Mouse (Mus musculus): ENCODE results near the gene Kiss1r. TPM values are rescaled to one million over a fixed set of nuclear protein-coding genes. Genes with fewer than 3 reads are reported as not detected.

The Kiss1r gene
- 1.4 and 1.5 TPM in 2 replicates for polyA plus RNA-seq (2016; fragmentation: Nextera tagmentation; extraction: Ambion mirVana)

- H3K9me3 ChIP-seq, result no peaks in the 10 kb centered on the region
Observed at GRCm38 (mm10) chr10:79916808-79917531, at the start of gene Kiss1r. Kiss1r (plus strand) TSS chr10:79916971.

GRCm38 (mm10) chr10:79871845-79872244 is 44.9 kb upstream of the Kiss1r start:
- Histone ChIP-seq H3K4me3 (peak overlapping the region; percentile 78), H3K27me3 (no peaks in the 10 kb centered on the region), H3K9me3 (no peaks in the 10 kb centered on the region), H3K9ac (replicated peaks) (0 out of 2 replicates have a peak overlapping the region, but pooled peaks have one; percentile 17), H3K27ac (replicated peaks) (no peak overlapping the region), H3K4me1 (peaks cover 40% of the 10 kb centered on the region), H3K36me3 (peaks cover 37% of the 10 kb centered on the region), H3K4me2 (replicated peaks) (peak overlapping the region; percentile 74)
- WGBS, result 93% methylated on average over 8 of the region's 8 CpGs
- no peak for ATAC-seq (ENCODE audit: low FRiP score, low read depth)

More at GRCm38 (mm10) chr10:79916808-79917531, at the start of gene Kiss1r:
- 3% methylated on average over 41 of the region's 42 CpGs for WGBS
- peak; percentile 85 for ATAC-seq (ENCODE audit: low FRiP score, low read depth)
- Histone ChIP-seq H3K9ac (replicated peaks) (peak within 1 kb of the TSS; percentile 96), H3K4me3 (peak within 1 kb of the TSS; percentile 82), H3K36me3 (peaks cover 9% of the 10 kb centered on the region), H3K27me3 (peaks cover 50% of the 10 kb centered on the region), H3K4me1 (peaks cover 60% of the 10 kb centered on the region), H3K4me2 (replicated peaks) (peak within 1 kb of the TSS; percentile 98), H3K27ac (replicated peaks) (peak within 1 kb of the TSS; percentile 62)

- Histone ChIP-seq H3K27me3 (peaks cover 4% of the 10 kb centered on the region; the same call in 1 of the 2 replicates), H3K4me2 (replicated peaks) (peak overlapping the region; percentile 74), H3K4me1 (peaks cover 40% of the 10 kb centered on the region), H3K27ac (replicated peaks) (peak overlapping the region; percentile 94), H3K36me3 (peaks cover 29% of the 10 kb centered on the region), H3K4me3 (peak overlapping the region; percentile 78), H3K9ac (replicated peaks) (peak overlapping the region; percentile 94), H3K9me3 (no peaks in the 10 kb centered on the region)
- no peak for ATAC-seq (ENCODE audit: low FRiP score, low read depth)
- WGBS, result 52% methylated on average over 3 of the region's 3 CpGs
Observed at GRCm38 (mm10) chr10:79872862-79873261, 43.9 kb upstream of the Kiss1r start.

- WGBS, result 7% methylated on average over 6 of the region's 6 CpGs
- Histone ChIP-seq H3K9me3 (no peaks in the 10 kb centered on the region), H3K4me2 (replicated peaks) (peak overlapping the region; percentile 74), H3K4me3 (peak overlapping the region; percentile 78), H3K9ac (replicated peaks) (peak overlapping the region; percentile 94), H3K4me1 (peaks cover 40% of the 10 kb centered on the region), H3K27ac (replicated peaks) (peak overlapping the region; percentile 94), H3K36me3 (peaks cover 29% of the 10 kb centered on the region), H3K27me3 (peaks cover 4% of the 10 kb centered on the region; the same call in 1 of the 2 replicates)
- ATAC-seq (ENCODE audit: low FRiP score, low read depth), result no peak
Observed at GRCm38 (mm10) chr10:79873313-79873712, 43.5 kb upstream of the Kiss1r start.

GRCm38 (mm10) chr10:79873715-79874289 is 43.0 kb upstream of the Kiss1r start:
- no peak for ATAC-seq (ENCODE audit: low FRiP score, low read depth)
- Histone ChIP-seq H3K9me3 (no peaks in the 10 kb centered on the region), H3K9ac (replicated peaks) (peak overlapping the region; percentile 94), H3K36me3 (peaks cover 29% of the 10 kb centered on the region), H3K27me3 (peaks cover 4% of the 10 kb centered on the region; the same call in 1 of the 2 replicates), H3K4me2 (replicated peaks) (peak overlapping the region; percentile 74), H3K4me3 (peak overlapping the region; percentile 78), H3K4me1 (peaks cover 40% of the 10 kb centered on the region), H3K27ac (replicated peaks) (peak overlapping the region; percentile 94)
- WGBS, result under 1% methylated on average over 26 of the region's 26 CpGs

- Histone ChIP-seq H3K9ac (replicated peaks) (peak within 1 kb of the TSS; percentile 94), H3K4me1 (peaks cover 36% of the 10 kb centered on the region), H3K27me3 (peaks cover 5% of the 10 kb centered on the region; the same call in 1 of the 2 replicates), H3K27ac (replicated peaks) (peak within 1 kb of the TSS; percentile 94), H3K36me3 (peaks cover 25% of the 10 kb centered on the region), H3K4me2 (replicated peaks) (peak within 1 kb of the TSS; percentile 74), H3K9me3 (no peaks in the 10 kb centered on the region), H3K4me3 (peak within 1 kb of the TSS; percentile 78)
- under 1% methylated on average over 48 of the region's 57 CpGs for WGBS
- ATAC-seq (ENCODE audit: low FRiP score, low read depth), result peak; percentile 92
Observed at GRCm38 (mm10) chr10:79874290-79874862, 42.4 kb upstream of the Kiss1r start, which contains the start of the genes Prtn3 and Plppr3. Prtn3 (plus strand) TSS chr10:79874476. Plppr3 (minus strand) TSS chr10:79874634.

GRCm38 (mm10) chr10:79877174-79877573 is 39.6 kb upstream of the Kiss1r start:
- peaks cover 33% of the 10 kb centered on the region for H3K4me1 ChIP-seq
- no peak overlapping the region for H3K27ac ChIP-seq (replicated peaks)
- WGBS, result 53% methylated on average over 1 of the region's 1 CpGs

GRCm38 (mm10) chr10:79877757-79878156 is 39.0 kb upstream of the Kiss1r start:
- no peak for ATAC-seq (ENCODE audit: low FRiP score, low read depth)
- 46% methylated on average over 12 of the region's 12 CpGs for WGBS
- Histone ChIP-seq H3K27ac (replicated peaks) (no peak overlapping the region), H3K4me2 (replicated peaks) (no peak overlapping the region), H3K27me3 (peaks cover 38% of the 10 kb centered on the region), H3K4me3 (no peak overlapping the region), H3K4me1 (peaks cover 32% of the 10 kb centered on the region), H3K36me3 (no peaks in the 10 kb centered on the region), H3K9me3 (no peaks in the 10 kb centered on the region), H3K9ac (replicated peaks) (no peak overlapping the region)

More at GRCm38 (mm10) chr10:79877174-79877573, 39.6 kb upstream of the Kiss1r start:
- no peak overlapping the region for H3K9ac ChIP-seq (replicated peaks)
- peaks cover 32% of the 10 kb centered on the region for H3K27me3 ChIP-seq
- H3K4me3 ChIP-seq, result no peak overlapping the region
- H3K36me3 ChIP-seq, result 0 out of 2 replicates have a peak, but pooled peaks cover under 1% of the 10 kb centered on the region
- no peak for ATAC-seq (ENCODE audit: low FRiP score, low read depth)
- no peak overlapping the region for H3K4me2 ChIP-seq (replicated peaks)
- H3K9me3 ChIP-seq, result no peaks in the 10 kb centered on the region

GRCm38 (mm10) chr10:79879527-79879926 is 37.2 kb upstream of the Kiss1r start:
- peaks cover 24% of the 10 kb centered on the region for H3K4me1 ChIP-seq
- no peak overlapping the region for H3K4me3 ChIP-seq
- peaks cover 46% of the 10 kb centered on the region for H3K27me3 ChIP-seq
- H3K27ac ChIP-seq (replicated peaks), result no peak overlapping the region
- H3K9me3 ChIP-seq, result no peaks in the 10 kb centered on the region
- H3K36me3 ChIP-seq, result no peaks in the 10 kb centered on the region
- WGBS, result 51% methylated on average over 3 of the region's 3 CpGs
- no peak for ATAC-seq (ENCODE audit: low FRiP score, low read depth)
- H3K4me2 ChIP-seq (replicated peaks), result no peak overlapping the region
- no peak overlapping the region for H3K9ac ChIP-seq (replicated peaks)

GRCm38 (mm10) chr10:79880721-79881120 is 36.0 kb upstream of the Kiss1r start:
- no peaks in the 10 kb centered on the region for H3K9me3 ChIP-seq
- no peak overlapping the region for H3K4me2 ChIP-seq (replicated peaks)
- H3K9ac ChIP-seq (replicated peaks), result no peak overlapping the region
- H3K4me1 ChIP-seq, result peaks cover 12% of the 10 kb centered on the region
- no peak overlapping the region for H3K27ac ChIP-seq (replicated peaks)
- no peaks in the 10 kb centered on the region for H3K36me3 ChIP-seq
- peaks cover 46% of the 10 kb centered on the region for H3K27me3 ChIP-seq
- ATAC-seq (ENCODE audit: low FRiP score, low read depth), result no peak
- no peak overlapping the region for H3K4me3 ChIP-seq
- 13% methylated on average over 9 of the region's 9 CpGs for WGBS

GRCm38 (mm10) chr10:79881981-79882380 is 34.8 kb upstream of the Kiss1r start:
- no peaks in the 10 kb centered on the region for H3K36me3 ChIP-seq
- no peaks in the 10 kb centered on the region for H3K9me3 ChIP-seq
- ATAC-seq (ENCODE audit: low FRiP score, low read depth), result no peak
- 7% methylated on average over 22 of the region's 22 CpGs for WGBS
- H3K27me3 ChIP-seq, result peaks cover 46% of the 10 kb centered on the region
- peaks cover 12% of the 10 kb centered on the region for H3K4me1 ChIP-seq
- no peak overlapping the region; the same call in 1 of the 2 replicates for H3K4me3 ChIP-seq
- peak overlapping the region; percentile 24; the same call in 1 of the 2 replicates for H3K9ac ChIP-seq (replicated peaks)
- H3K4me2 ChIP-seq (replicated peaks), result peak overlapping the region; percentile 36
- H3K27ac ChIP-seq (replicated peaks), result no peak overlapping the region

Data from midbrain, embryonic 12.5 days (tissue).